Mouse (Mus musculus) liver, postnatal 0 days (tissue): ENCODE results near the gene Sox18.
A peak's percentile ranks its signal among the peaks of the same experiment; 100 is the strongest.

Experiments
- CTCF ChIP-seq: sonication (generic); IDR thresholded peaks from 2 replicates; pipeline ENCODE4 v1.5.1; 2016; ENCODE audit warnings: antibody characterized with exemption, low read depth
- EP300 ChIP-seq: IDR thresholded peaks from 2 replicates; pipeline ENCODE4 v1.6.1; 2016; ENCODE audit warnings: antibody characterized with exemption, low read depth, mild to moderate bottlenecking

DNA sequence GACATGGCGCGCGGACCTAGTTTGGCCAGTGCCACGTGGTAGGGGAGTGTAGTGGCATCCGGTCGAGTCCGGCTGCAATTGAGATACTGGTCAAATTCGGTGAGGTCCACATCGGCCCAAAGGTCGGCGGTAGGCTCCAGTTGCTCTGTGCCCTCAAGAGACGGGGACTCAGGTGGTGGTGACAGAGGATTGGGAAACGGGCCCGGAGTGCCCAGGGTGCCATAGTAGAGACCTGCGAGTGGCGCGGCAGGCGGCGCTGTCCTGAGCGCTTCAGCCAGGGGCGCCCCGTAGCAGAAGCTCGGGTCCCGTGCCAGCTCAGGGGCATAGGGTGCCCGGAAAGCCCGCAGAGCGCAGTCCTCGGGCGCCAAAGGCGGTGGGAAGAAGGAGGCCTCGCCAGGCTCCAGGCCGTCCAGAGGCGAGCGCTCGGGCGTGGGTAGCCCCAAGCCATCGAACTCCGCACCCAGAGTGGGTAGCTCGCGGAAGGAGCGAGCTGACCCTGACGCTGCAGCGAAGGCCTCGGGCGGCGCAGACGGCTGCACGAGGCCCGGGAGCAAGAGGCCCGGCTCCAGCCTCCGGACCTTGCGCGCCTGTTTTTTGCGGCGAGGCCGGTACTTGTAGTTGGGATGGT is 1.0 kb downstream of the Sox18 start:
- peak; percentile 24; the same call in 1 of the 2 replicates for TF ChIP-seq CTCF
- TF ChIP-seq EP300: no peak
